7 mouse cellular contexts compared by ENCODE assay signal in genomic region chr2:22774181-22774751, GRCm38 (mm10). TPM values are rescaled to one million over a fixed set of nuclear protein-coding genes. Genes with fewer than 3 reads are reported as not detected.
DNase-seq lines count a peak whose midpoint lies in the region; ATAC-seq lines count a peak whose summit lies in the region.

No protein-coding gene starts in this region.

- peak; percentile 69 for DNase-seq in adipocyte (ENCODE audit: low spot score)
- peak; percentile 79 for DNase-seq in heart, adult 8-10 months (ENCODE audit: low spot score)
- DNase-seq in kidney, adult 9 months: peak; percentile 37
- peak; percentile 68 for DNase-seq in midbrain, embryonic 14.5 days
- peak; percentile 70 for DNase-seq in spleen, adult 12 weeks (ENCODE audit: low spot score)

- ATAC-seq in embryonic facial prominence, embryonic 13.5 days (ENCODE audit: insufficient number of reproducible peaks, insufficient read depth, low FRiP score, low TSS enrichment, low read depth): peak; percentile 64; the same call in 1 of the 2 replicates
- ATAC-seq in limb, embryonic 13.5 days (ENCODE audit: low FRiP score, low read depth): peak; percentile 69; the same call in 1 of the 2 replicates
- ATAC-seq in midbrain, embryonic 14.5 days (ENCODE audit: low FRiP score, low TSS enrichment): peak; percentile 69

- peaks cover 10% of the 10 kb centered on the region for H3K27me3 ChIP-seq in embryonic facial prominence, embryonic 13.5 days
- peaks cover 15% of the 10 kb centered on the region for H3K27me3 ChIP-seq in limb, embryonic 13.5 days
- no peaks in the 10 kb centered on the region for H3K27me3 ChIP-seq in midbrain, embryonic 14.5 days (ENCODE audit: control insufficient read depth, insufficient read depth, low read length)

- H3K9ac ChIP-seq in embryonic facial prominence, embryonic 13.5 days: peak overlapping the region; percentile 64
- peak overlapping the region; percentile 66 for H3K9ac ChIP-seq in limb, embryonic 13.5 days
- H3K9ac ChIP-seq in midbrain, embryonic 14.5 days (replicated peaks; ENCODE audit: low read length): peak overlapping the region; percentile 54

- under 1% methylated on average over 27 of the region's 28 CpGs for WGBS in embryonic facial prominence, embryonic 13.5 days
- WGBS in limb, embryonic 13.5 days: under 1% methylated on average over 28 of the region's 28 CpGs
- WGBS in midbrain, embryonic 14.5 days: 1% methylated on average over 28 of the region's 28 CpGs

- no peaks in the 10 kb centered on the region for H3K36me3 ChIP-seq in embryonic facial prominence, embryonic 13.5 days
- H3K36me3 ChIP-seq in limb, embryonic 13.5 days: no peaks in the 10 kb centered on the region
- H3K36me3 ChIP-seq in midbrain, embryonic 14.5 days (ENCODE audit: control insufficient read depth, insufficient read depth, low read length): no peaks in the 10 kb centered on the region

- peaks cover 11% of the 10 kb centered on the region; the same call in 1 of the 2 replicates for H3K4me1 ChIP-seq in embryonic facial prominence, embryonic 13.5 days
- H3K4me1 ChIP-seq in limb, embryonic 13.5 days: peaks cover 5% of the 10 kb centered on the region
- H3K4me1 ChIP-seq in midbrain, embryonic 14.5 days (ENCODE audit: control insufficient read depth, insufficient read depth, low read length): 0 out of 2 replicates have a peak, but pooled peaks cover 8% of the 10 kb centered on the region

- peak overlapping the region; percentile 45 for H3K4me3 ChIP-seq in embryonic facial prominence, embryonic 13.5 days
- peak overlapping the region; percentile 42 for H3K4me3 ChIP-seq in limb, embryonic 13.5 days
- H3K4me3 ChIP-seq in midbrain, embryonic 14.5 days (replicated peaks; ENCODE audit: low read depth, low read length): peak overlapping the region; percentile 42

- peak overlapping the region; percentile 89 for H3K4me2 ChIP-seq in embryonic facial prominence, embryonic 13.5 days
- peak overlapping the region; percentile 75 for H3K4me2 ChIP-seq in limb, embryonic 13.5 days (replicated peaks)
- peak overlapping the region; percentile 73 for H3K4me2 ChIP-seq in midbrain, embryonic 14.5 days (ENCODE audit: low read length)

- H3K27ac ChIP-seq in embryonic facial prominence, embryonic 13.5 days: no peak overlapping the region
- no peak overlapping the region for H3K27ac ChIP-seq in limb, embryonic 13.5 days
- H3K27ac ChIP-seq in midbrain, embryonic 14.5 days (replicated peaks; ENCODE audit: low read depth, low read length): no peak overlapping the region

- H3K9me3 ChIP-seq in embryonic facial prominence, embryonic 13.5 days: no peaks in the 10 kb centered on the region
- no peaks in the 10 kb centered on the region for H3K9me3 ChIP-seq in limb, embryonic 13.5 days
- no peaks in the 10 kb centered on the region for H3K9me3 ChIP-seq in midbrain, embryonic 14.5 days (ENCODE audit: control insufficient read depth, low read length)

RNA-seq across cellular contexts. Expression of gene Apbb1ip, which starts 0.4 kb away (rescaled TPM):
- 2.9 and 4.5 TPM in 2 replicates for polyA plus RNA-seq in embryonic facial prominence, embryonic 13.5 days (2015; fragmentation: Nextera tagmentation; extraction: Ambion mirVana)
- total RNA-seq in heart, adult 8-10 months (2022): 1 to 10 TPM; 1.9 to 4.7 (median 3.8) TPM
- polyA plus RNA-seq in limb, embryonic 13.5 days (2015; fragmentation: Nextera tagmentation; extraction: Ambion mirVana): 1.8 and 2.2 TPM in 2 replicates
- polyA plus RNA-seq in midbrain, embryonic 14.5 days (2014; fragmentation: Nextera tagmentation; extraction: Ambion mirVana): 0.58 and 0.86 TPM in 2 replicates
